8 mouse cellular contexts compared by ENCODE assay signal in the genomic region with DNA sequence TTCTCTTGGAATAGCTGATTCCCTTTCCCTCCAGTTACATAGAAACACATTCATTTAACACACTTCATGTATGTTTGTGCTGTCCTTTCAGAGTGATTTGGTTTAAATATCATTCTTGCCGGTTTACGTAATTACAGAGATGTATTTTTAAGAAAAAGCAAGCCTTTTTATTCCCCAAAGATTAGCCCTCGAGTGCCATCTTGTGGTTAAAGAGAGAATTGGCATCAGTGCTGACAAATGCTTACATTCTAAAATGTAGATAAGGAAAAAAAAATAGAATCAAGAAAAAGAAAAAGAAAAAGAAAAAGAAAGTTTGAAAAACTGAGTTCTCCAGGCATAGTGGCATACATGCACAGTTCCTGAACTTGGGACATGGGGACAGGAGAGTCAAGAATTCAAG. TPM values are rescaled to one million over a fixed set of nuclear protein-coding genes. Genes with fewer than 3 reads are reported as not detected.
A peak's percentile ranks its signal among the peaks of the same experiment; 100 is the strongest.
DNase-seq lines count a peak whose midpoint lies in the region; ATAC-seq and TF ChIP-seq lines count a peak whose summit lies in the region.

No protein-coding gene starts in this region.

- H3K4me3 ChIP-seq in hindbrain, embryonic 11.5 days (ENCODE audit: low read depth, low read length): no peak overlapping the region
- no peak overlapping the region for H3K4me3 ChIP-seq in hindbrain, embryonic 16.5 days (ENCODE audit: low read length)
- H3K4me3 ChIP-seq in layer of hippocampus, adult 2 months: no peak overlapping the region

- TF ChIP-seq CTCF in layer of hippocampus, adult 2 months (conservative IDR thresholded peaks at IDR 0.05): peak; percentile 91

- no peak overlapping the region for H3K27ac ChIP-seq in hindbrain, embryonic 11.5 days (ENCODE audit: low read depth, low read length)
- H3K27ac ChIP-seq in hindbrain, embryonic 16.5 days (ENCODE audit: low read depth, low read length): no peak overlapping the region
- peak overlapping the region; percentile 61; the same call in 1 of the 2 replicates for H3K27ac ChIP-seq in layer of hippocampus, adult 2 months

- ATAC-seq in hindbrain, embryonic 11.5 days (ENCODE audit: low FRiP score): no peak
- ATAC-seq in hindbrain, embryonic 16.5 days: no peak
- ATAC-seq in megakaryocyte-erythroid progenitor cell, adult 5-6 weeks (replicated peaks; ENCODE audit: low FRiP score, low TSS enrichment, poor library complexity, severe bottlenecking): no peak; the same call in 1 of the 2 replicates

- whole genome bisulfite sequencing in hindbrain, embryonic 11.5 days: 8% methylated on average over 3 of the region's 3 CpGs
- WGBS in hindbrain, embryonic 16.5 days: 5% methylated on average over 3 of the region's 3 CpGs

- no peaks in the 10 kb centered on the region for H3K27me3 ChIP-seq in hindbrain, embryonic 11.5 days (ENCODE audit: control insufficient read depth, insufficient read depth, low read length)
- no peaks in the 10 kb centered on the region for H3K27me3 ChIP-seq in hindbrain, embryonic 16.5 days (replicated peaks; ENCODE audit: control insufficient read depth, insufficient read depth, low read length)

- H3K9ac ChIP-seq in hindbrain, embryonic 11.5 days (ENCODE audit: low read depth, low read length): no peak overlapping the region
- H3K9ac ChIP-seq in hindbrain, embryonic 16.5 days (ENCODE audit: low read depth, low read length): no peak overlapping the region

- H3K4me1 ChIP-seq in hindbrain, embryonic 11.5 days (replicated peaks; ENCODE audit: control insufficient read depth, insufficient read depth, low read length): no peaks in the 10 kb centered on the region
- no peaks in the 10 kb centered on the region for H3K4me1 ChIP-seq in hindbrain, embryonic 16.5 days (ENCODE audit: control insufficient read depth, insufficient read depth, low read depth, low read length)

- peak; percentile 82 for DNase-seq in hindbrain, embryonic 11.5 days (ENCODE audit: low spot score)
- peak; percentile 88 for DNase-seq in 3T3-L1 (ENCODE audit: low read depth, low spot score)
- peak; percentile 47 for DNase-seq in Muller cell, postnatal 12 days (ENCODE audit: inconsistent ontology term)
- peak; percentile 59 for DNase-seq in embryo, embryonic 11.5 days (ENCODE audit: low read depth, low spot score)
- DNase-seq in layer of hippocampus, adult 2 months (ENCODE audit: low spot score in 2 of 2): peak; percentile 39 to 53
- DNase-seq in right cerebral cortex, postnatal 10 days (ENCODE audit: low spot score in 2 of 2): peak; percentile 38 to 70

- no peaks in the 10 kb centered on the region for H3K36me3 ChIP-seq in hindbrain, embryonic 11.5 days (ENCODE audit: control insufficient read depth, insufficient read depth, low read length)
- H3K36me3 ChIP-seq in hindbrain, embryonic 16.5 days (ENCODE audit: control insufficient read depth, insufficient read depth, low read length): no peaks in the 10 kb centered on the region

- no peak overlapping the region for H3K4me2 ChIP-seq in hindbrain, embryonic 11.5 days (replicated peaks; ENCODE audit: low read depth, low read length)
- no peak overlapping the region for H3K4me2 ChIP-seq in hindbrain, embryonic 16.5 days (ENCODE audit: low read length)

- H3K9me3 ChIP-seq in hindbrain, embryonic 11.5 days (ENCODE audit: control insufficient read depth, low read length): no peaks in the 10 kb centered on the region
- H3K9me3 ChIP-seq in hindbrain, embryonic 16.5 days (ENCODE audit: control insufficient read depth, low read length): no peaks in the 10 kb centered on the region

RNA-seq across cellular contexts. Expression of a gene that starts 59.2 kb away (rescaled TPM):
- polyA plus RNA-seq in hindbrain, embryonic 11.5 days (2014; fragmentation: Nextera tagmentation; extraction: Ambion mirVana): 1.0 and 1.4 TPM in 2 replicates
- 0.19 and 0.32 TPM in 2 replicates for polyA plus RNA-seq in hindbrain, embryonic 16.5 days (2015; fragmentation: Nextera tagmentation; extraction: Ambion mirVana)
- not detected for total RNA-seq in layer of hippocampus, adult 2 months (2021)
- not detected in 2 replicates for total RNA-seq in megakaryocyte-erythroid progenitor cell, adult 5-6 weeks (2014; fragmentation: Nextera tagmentation)
- not detected in 2 replicates for total RNA-seq in megakaryocyte-erythroid progenitor cell, adult 5-6 weeks (2017)
